Mouse (Mus musculus): ENCODE results near the gene Il18bp. TPM values are rescaled to one million over a fixed set of nuclear protein-coding genes. Genes with fewer than 3 reads are reported as not detected.

Il18bp gene
- total and polyA plus RNA-seq, 3 experiments = 1.9 to 3.3 (median 1.9) TPM

DNA sequence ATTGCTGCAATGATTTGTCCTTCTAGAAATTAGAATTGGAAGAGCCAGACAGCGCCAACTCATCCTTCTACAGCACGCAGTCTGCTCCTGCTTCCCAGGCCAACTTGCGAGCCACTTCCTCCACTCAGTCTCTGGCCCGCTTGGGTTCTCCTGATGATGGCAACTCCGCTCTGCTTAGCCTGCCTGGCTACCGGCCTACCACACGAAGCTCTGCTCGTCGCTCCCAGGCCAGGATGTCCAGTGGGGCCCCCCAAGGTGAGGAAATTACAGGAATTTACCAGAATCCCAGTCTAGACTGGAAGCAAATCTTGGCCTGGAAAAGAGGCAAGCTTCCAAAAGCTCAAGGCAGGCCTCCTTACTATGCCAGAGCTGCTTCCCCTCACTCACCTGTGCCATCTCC lies 6.6 kb downstream of the Il18bp start:
- Histone ChIP-seq H3K27ac (ENCODE audit: insufficient read depth, low read depth) (no peak overlapping the region), H3K36me3 (replicated peaks in 1 of 2; ENCODE audit: control insufficient read depth in 1 of 2, insufficient read depth in 1 of 2, low read length in 1 of 2) (peaks cover 93 to 97% of the 10 kb centered on the region in 2 experiments), H3K27me3 (replicated peaks) (no peaks in the 10 kb centered on the region), H3K9ac (ENCODE audit: insufficient read depth, low read depth) (no peak overlapping the region), H3K4me3 (replicated peaks in 1 of 3; ENCODE audit: low read depth in 2 of 3, low read length in 2 of 3, poor library complexity in 1 of 3) (no peak overlapping the region), H3K4me1 (ENCODE audit: control insufficient read depth in 1 of 2, insufficient read depth in 2 of 2) (no peaks in the 10 kb centered on the region), H3K4me2 (ENCODE audit: insufficient read depth, low read depth, poor library complexity, severe bottlenecking) (no peak overlapping the region), H3K79me2 (replicated peaks; ENCODE audit: control insufficient read depth, extremely low read depth, insufficient read depth, poor library complexity, severe bottlenecking) (no peaks in the 10 kb centered on the region), H3K9me3 (replicated peaks; ENCODE audit: low read length) (no peaks in the 10 kb centered on the region)
- dilution Hi-C loops (cut with MboI; ENCODE audit: extremely low pct_ligation_motif_present, extremely low pct_unique_long_range_greater_than_20kb, low sequenced_read_pairs) (no loop called here), in situ Hi-C loops (cut with MboI; ENCODE audit: low pct_ligation_motif_present, low pct_unique_long_range_greater_than_20kb, low sequenced_read_pairs) (no loop called here)
- no peak for DNase-seq (ENCODE audit: extremely low read depth)
- TF ChIP-seq CTCF (conservative IDR thresholded peaks at IDR 0.05 in 1 of 2, IDR thresholded peaks at IDR 0.05 in 1 of 2; ENCODE audit: low read depth in 2 of 2, low read length in 2 of 2) (no peak), GABPA (IDR thresholded peaks at IDR 0.05; ENCODE audit: insufficient replicate concordance, low read depth, low read length) (no peak), MAZ (IDR thresholded peaks at IDR 0.05; ENCODE audit: low read depth, low read length) (no peak), ZKSCAN1 (IDR thresholded peaks at IDR 0.05; ENCODE audit: borderline replicate concordance, low read depth, low read length) (no peak), RCOR1 (conservative IDR thresholded peaks at IDR 0.05; ENCODE audit: low read depth, low read length) (no peak), HCFC1 (IDR thresholded peaks at IDR 0.05; ENCODE audit: low read depth, low read length) (no peak), CHD1 (IDR thresholded peaks at IDR 0.05; ENCODE audit: low read depth, low read length) (no peak), USF1 (IDR thresholded peaks at IDR 0.05; ENCODE audit: low read depth, low read length) (no peak), MEF2A (IDR thresholded peaks at IDR 0.05; ENCODE audit: borderline replicate concordance, low read depth, low read length) (no peak), ZNF384 (IDR thresholded peaks at IDR 0.05; ENCODE audit: low read depth, low read length) (no peak)

GRCm38 (mm10) chr7:102006520-102006919 lies 12.0 kb downstream of the Il18bp start:
- no peak overlapping the region for H3K4me3 ChIP-seq (replicated peaks in 1 of 3; ENCODE audit: low read depth in 2 of 3, low read length in 2 of 3, poor library complexity in 1 of 3)
- no peak for TF ChIP-seq EP300 (IDR thresholded peaks at IDR 0.05; ENCODE audit: low read length)
- no peak for TF ChIP-seq USF1 (IDR thresholded peaks at IDR 0.05; ENCODE audit: low read depth, low read length)
- TF ChIP-seq ETS1 (conservative IDR thresholded peaks at IDR 0.05; ENCODE audit: low read depth, low read length) = no peak
- TF ChIP-seq MYC (IDR thresholded peaks at IDR 0.05; ENCODE audit: low read depth, low read length) = no peak
- TF ChIP-seq MAZ (IDR thresholded peaks at IDR 0.05; ENCODE audit: low read depth, low read length) = no peak
- TF ChIP-seq TBP (conservative IDR thresholded peaks at IDR 0.05; ENCODE audit: low read depth, low read length) = no peak
- TF ChIP-seq NRF1 (IDR thresholded peaks at IDR 0.05; ENCODE audit: low read depth, low read length) = no peak
- no peak for TF ChIP-seq HCFC1 (IDR thresholded peaks at IDR 0.05; ENCODE audit: low read depth, low read length)
- no peak for TF ChIP-seq MEF2A (IDR thresholded peaks at IDR 0.05; ENCODE audit: borderline replicate concordance, low read depth, low read length)
- TF ChIP-seq MAX (IDR thresholded peaks at IDR 0.05; ENCODE audit: low read length) = no peak
- no peak for TF ChIP-seq JUN (IDR thresholded peaks at IDR 0.05; ENCODE audit: insufficient read depth, low read depth, low read length)
- no peak for TF ChIP-seq BHLHE40 (IDR thresholded peaks at IDR 0.05; ENCODE audit: low read depth, low read length)
- no peak for TF ChIP-seq SMC3 (IDR thresholded peaks at IDR 0.05; ENCODE audit: low read depth, low read length)
- no peak for TF ChIP-seq ELF1 (IDR thresholded peaks at IDR 0.05; ENCODE audit: low read depth, low read length)
- no peak for TF ChIP-seq CHD1 (IDR thresholded peaks at IDR 0.05; ENCODE audit: low read depth, low read length)
- no peak for TF ChIP-seq IRF4 (IDR thresholded peaks at IDR 0.05; ENCODE audit: low read depth, low read length)
- no peak for TF ChIP-seq ZKSCAN1 (IDR thresholded peaks at IDR 0.05; ENCODE audit: borderline replicate concordance, low read depth, low read length)
- TF ChIP-seq E2F4 (IDR thresholded peaks at IDR 0.05; ENCODE audit: insufficient replicate concordance, low read depth, low read length) = no peak
- no peak for TF ChIP-seq ZNF384 (IDR thresholded peaks at IDR 0.05; ENCODE audit: low read depth, low read length)
- H3K27me3 ChIP-seq (replicated peaks) = no peaks in the 10 kb centered on the region
- H3K4me1 ChIP-seq (ENCODE audit: control insufficient read depth in 1 of 2, insufficient read depth in 2 of 2) = 0 out of 4 replicates have a peak, but pooled peaks cover 0 to 3% of the 10 kb centered on the region in 2 experiments
- in situ Hi-C loops (cut with MboI; ENCODE audit: low pct_ligation_motif_present, low pct_unique_long_range_greater_than_20kb, low sequenced_read_pairs) = no loop called here
- no peak overlapping the region for H3K9ac ChIP-seq (ENCODE audit: insufficient read depth, low read depth)
- H3K4me2 ChIP-seq (ENCODE audit: insufficient read depth, low read depth, poor library complexity, severe bottlenecking) = no peak overlapping the region
- H3K9me3 ChIP-seq (replicated peaks; ENCODE audit: low read length) = no peaks in the 10 kb centered on the region
- no peak for DNase-seq (ENCODE audit: extremely low read depth)
- H3K79me2 ChIP-seq (replicated peaks; ENCODE audit: control insufficient read depth, extremely low read depth, insufficient read depth, poor library complexity, severe bottlenecking) = no peaks in the 10 kb centered on the region
- dilution Hi-C loops (cut with MboI; ENCODE audit: extremely low pct_ligation_motif_present, extremely low pct_unique_long_range_greater_than_20kb, low sequenced_read_pairs) = no loop called here
- peaks cover 84 to 97% of the 10 kb centered on the region in 2 experiments for H3K36me3 ChIP-seq (replicated peaks in 1 of 2; ENCODE audit: control insufficient read depth in 1 of 2, insufficient read depth in 1 of 2, low read length in 1 of 2)
- H3K27ac ChIP-seq (ENCODE audit: insufficient read depth, low read depth) = no peak overlapping the region
